Mouse (Mus musculus): ENCODE measurements around the gene Olfr318. TPM values are rescaled to one million over a fixed set of nuclear protein-coding genes. Genes with fewer than 3 reads are reported as not detected.
"Not testable (repeated sequence)": the region's sequence is repeated elsewhere in the genome, so short reads cannot be mapped to it uniquely, and the experiment has no call there.

Olfr318 gene
- not detected in 2 replicates for total RNA-seq (2021)
- long read RNA-seq: 0 reads

DNA sequence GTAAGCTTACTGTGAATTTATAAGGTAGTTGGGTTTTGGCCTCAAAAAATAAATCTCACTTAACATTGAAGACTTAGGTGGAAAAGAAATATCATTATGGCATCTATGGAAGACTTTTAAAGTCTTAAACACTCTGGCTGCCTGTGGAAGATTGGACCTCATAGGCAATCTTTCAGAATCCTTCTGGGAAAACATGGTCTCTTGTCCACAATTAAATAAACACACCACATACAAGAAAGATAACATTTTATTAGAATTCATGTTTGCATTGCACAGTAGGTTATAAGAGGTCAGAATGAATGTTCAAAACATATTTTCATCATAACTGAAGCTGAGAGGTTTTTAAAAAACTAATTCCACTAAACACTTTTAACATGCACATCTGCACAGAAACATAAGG, at the start of gene Olfr318:
Olfr318 (minus strand) TSS at position 101 of the 400 bp plus-strand sequence.
- DNase-seq: no peak

DNA sequence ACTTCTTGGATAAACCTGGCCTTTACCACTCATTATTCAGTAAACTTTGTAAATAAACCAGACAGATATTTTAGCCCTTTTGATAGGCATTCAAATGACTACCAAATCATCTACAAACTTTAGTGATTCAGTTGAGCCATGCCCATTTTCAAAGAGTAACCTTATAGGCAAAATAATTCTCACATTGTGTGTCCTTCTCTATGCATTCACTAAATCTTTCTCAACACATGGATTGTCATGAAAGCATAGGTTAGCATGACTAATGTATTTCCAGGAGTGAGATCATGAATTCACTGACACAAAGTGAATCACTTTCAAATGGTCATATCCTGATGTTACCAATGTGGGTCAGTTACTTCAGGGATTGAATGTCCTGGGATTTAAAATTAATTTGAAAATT, 49.1 kb upstream of the Olfr318 start, which contains the start of gene Olfr315:
Olfr315 (plus strand) TSS at position 301 of the 400 bp plus-strand sequence.
- DNase-seq: no peak

DNA sequence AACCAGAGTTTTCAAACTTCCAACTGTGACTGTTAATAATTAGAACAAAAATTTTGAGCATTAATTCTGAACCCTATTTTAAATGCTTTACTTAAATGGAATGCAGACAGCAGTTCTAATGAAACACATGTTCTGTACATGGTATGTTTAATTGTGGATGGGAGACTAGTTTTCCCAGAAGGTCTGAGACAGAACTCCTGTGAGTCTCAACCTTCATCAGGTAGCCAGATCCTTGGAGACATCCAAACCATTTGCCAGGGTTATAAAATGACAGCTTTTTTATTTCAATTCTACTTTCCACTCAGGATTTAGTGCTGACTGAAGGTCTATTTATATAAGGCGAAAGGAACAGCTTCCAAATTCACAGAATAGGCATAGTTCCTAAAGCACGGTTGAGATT, 28.6 kb upstream of the Olfr318 start, which contains the start of gene Olfr316:
Olfr316 (plus strand) TSS at position 301 of the 400 bp plus-strand sequence.
- no peak for DNase-seq

DNA sequence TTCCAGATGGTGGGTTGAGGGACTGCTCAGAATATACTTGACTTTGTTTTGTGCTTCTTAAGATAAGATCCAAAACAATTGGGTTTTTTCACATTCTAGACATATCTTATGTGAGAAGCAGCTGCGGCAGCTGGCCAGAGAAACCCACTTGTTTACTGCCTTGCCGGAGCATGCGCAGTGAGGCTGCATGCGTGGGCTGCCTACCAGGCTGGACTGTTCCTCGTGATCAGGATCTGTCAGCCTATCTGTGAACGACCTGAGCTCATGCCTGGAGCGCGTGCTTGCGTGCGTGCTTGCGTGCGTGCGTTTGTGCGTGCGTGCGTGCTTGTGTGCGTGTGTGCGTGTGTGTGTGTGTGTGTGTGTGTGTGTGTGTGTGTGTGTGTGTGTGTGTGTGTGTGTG, 27.3 kb upstream of the Olfr318 start:
- DNase-seq: not testable (repeated sequence)

DNA sequence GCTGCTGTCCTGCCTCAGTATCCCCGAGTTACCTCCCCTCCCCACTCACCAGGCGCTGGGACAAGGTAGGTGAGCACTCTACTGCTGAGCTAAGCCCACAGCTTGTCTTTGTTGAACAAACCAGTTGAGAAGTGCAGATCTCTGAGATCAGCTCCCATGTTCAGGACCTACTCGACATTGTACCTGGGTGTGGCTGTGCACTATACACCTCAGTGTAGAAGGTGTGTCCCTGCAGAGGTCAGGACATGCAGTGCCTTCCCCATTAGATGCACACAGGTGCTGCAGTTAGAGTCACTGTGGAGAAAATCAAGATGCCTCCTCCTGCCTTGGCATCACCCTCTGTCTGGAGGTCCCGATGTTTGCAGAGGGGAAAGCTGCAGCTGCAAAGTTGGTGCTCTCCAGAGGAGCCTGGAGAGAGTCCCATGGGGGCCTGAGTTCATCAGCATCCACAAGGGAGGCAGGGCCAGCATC, 15.0 kb upstream of the Olfr318 start, which contains the start of gene Olfr317:
Olfr317 (minus strand) TSS at position 421 of the 471 bp plus-strand sequence.
- DNase-seq: no peak

DNA sequence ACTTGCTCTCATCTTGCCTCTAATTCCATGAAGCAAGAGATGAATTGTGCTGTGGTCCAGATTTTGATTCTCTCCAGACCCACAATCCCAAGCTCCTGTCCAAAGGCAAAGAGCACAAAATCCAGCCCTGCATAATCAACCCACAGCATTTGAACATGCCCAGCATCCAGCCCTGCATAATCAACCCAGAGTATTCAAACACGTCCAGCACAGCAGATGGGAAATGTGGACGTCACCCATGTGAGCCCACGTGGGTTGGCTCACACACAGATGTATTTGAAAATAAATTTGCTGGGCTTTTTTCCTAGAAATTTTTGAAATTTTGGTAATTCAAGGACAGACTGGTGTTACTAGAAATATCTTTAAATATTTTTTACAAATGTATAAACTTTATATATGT, 9.6 kb upstream of the Olfr318 start:
- no peak for DNase-seq

DNA sequence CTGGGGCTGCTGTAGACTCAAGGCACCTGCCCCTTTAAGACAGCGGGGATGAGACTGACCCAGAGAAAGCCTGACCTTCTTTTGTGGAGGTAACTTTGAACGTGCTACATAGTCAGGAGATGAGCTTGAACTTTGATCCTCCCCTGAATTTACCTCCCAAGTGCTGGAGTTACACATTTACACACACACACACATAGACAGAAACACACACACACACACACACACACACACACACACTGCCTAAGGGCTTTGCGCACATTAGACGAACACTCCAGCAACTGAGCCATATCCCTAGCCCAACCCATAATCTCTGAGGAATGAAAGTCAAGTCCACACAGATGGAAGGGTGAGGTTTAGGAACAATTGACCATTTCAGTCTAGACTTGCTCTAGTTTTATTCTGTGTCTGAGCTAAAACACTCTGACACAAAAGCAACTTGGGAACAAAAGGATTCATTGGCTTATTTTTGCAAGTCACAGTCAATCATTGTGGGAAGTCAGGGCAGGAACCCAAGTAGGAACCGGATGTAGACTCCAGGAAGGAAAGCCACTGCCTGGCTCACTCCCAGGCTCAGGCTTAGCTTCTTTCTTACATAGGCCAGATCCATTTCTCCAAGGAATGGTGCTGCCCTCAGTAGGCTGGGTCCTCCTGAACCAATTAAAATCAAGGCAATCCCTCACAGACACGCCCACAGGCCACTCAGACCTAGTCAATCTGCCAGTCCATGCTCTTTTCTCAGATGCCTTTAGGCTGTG, 4.3 kb upstream of the Olfr318 start:
- DNase-seq: not testable (repeated sequence)

DNA sequence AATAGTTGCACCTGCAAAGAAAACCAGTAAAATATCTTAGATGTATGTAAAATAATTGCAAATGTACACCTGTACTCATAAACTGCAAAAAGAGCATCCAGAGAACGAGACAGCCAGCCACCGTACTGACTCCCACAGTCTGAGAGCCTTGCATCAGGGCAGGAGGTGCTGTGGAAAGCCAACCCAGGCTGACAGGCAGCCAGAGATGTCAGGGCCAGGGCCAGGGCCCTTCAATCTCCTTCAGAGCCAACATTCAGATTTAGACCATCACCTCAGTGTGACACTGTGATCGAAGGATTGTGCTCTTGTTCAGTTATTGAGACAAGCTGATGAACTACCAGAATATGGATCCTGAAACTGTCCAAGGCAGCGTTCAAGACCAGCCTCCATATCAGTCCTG, 4.1 kb downstream of the Olfr318 start:
- no peak for DNase-seq

DNA sequence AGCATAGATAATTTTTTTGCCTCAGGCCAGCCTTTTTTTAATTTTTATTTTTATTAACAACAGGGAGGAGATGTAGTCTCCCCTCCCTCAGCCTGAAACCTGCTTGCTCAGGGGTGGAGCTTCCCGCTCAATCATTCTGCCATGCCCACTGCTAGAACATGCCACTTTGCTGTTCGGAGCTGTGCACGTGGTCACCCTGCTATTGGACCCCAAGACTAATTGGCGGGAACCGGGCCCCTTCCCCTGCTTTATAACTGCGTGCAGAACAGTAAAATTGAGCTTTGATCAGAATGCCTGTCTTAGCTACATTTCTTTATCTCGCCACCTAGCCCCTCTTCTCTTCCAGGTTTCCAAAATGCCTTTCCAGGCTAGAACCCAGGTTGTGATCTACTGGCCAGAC, 6.1 kb downstream of the Olfr318 start:
- not testable (repeated sequence) for DNase-seq

DNA sequence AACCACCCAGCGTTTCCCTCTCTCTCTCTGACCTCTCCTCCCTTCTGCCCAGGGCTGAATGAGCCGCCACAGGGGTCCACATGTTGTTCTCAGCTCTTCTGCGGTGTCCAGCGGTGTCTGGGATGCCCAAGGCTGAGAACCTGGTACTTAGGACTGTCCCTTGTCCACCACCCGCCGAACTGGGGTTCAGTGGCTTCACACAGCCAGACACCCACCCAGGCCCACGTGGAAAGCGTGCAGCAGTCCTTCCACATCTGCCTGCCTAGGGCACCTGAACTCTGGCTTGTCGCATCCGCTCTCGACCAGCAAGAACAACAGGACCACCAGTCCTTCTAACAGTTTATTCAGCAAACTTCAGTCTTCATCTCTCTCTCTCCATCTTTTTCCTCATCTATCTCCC, 14.7 kb downstream of the Olfr318 start:
- no peak for DNase-seq

DNA sequence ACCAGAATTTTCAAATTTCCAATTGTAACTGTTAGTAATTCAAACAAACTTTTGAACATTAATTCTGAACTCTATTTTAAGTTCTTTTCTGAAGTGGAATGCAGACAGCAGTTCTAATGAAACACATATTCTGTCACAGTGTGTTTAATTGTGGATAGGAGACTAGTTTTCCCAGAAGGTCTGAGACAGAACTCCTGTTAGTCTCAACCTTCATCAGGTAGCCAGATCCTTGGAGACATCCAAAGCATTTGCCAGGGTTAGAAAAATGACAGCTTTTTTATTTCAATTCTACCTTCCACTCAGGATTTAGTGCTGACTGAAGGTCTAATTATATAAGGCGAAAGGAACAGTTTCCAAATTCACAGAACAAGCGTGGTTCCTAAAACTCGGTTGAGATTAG, 25.0 kb downstream of the Olfr318 start, which contains the start of gene Olfr319:
Olfr319 (plus strand) TSS at position 301 of the 400 bp plus-strand sequence.
- no peak for DNase-seq

DNA sequence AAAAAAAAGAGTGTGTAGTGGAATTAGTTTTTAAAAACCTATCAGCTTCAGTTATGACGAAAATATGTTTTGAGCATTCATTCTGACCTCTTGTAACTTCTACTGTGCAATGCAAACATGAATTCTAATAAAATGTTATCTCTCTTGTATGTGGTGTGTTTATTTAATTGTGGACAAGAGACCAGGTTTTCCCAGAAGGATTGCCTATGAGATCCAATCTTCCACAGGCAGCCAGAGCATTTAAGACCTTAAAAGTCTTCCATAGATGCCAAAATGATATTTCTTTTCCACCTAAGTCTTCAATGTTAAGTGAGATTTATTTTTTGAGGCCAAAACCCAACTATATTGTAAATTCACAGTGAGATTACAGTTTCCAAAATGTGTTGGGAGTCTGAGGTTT, 43.0 kb downstream of the Olfr318 start, which contains the start of gene Olfr320:
Olfr320 (plus strand) TSS at position 301 of the 400 bp plus-strand sequence.
- DNase-seq: no peak

DNA sequence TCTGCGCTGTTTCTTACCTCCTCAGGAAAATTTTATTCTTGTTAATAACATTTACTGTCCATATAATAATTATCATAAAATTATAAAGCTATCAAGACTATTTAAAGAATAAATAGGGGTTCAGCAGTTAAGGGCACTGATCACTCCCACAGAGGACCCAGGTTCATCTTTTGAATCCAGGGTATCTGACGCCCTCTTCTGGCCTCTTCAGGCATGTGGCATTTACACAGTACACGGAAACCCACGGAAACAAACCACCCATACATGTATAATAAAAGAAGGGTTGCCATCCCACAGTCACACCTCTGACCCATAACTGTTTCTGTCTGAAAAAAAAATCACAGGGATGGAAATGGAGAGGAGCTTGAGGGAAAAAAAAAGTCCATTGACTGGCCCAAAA, 52.0 kb downstream of the Olfr318 start:
- no peak for DNase-seq

DNA sequence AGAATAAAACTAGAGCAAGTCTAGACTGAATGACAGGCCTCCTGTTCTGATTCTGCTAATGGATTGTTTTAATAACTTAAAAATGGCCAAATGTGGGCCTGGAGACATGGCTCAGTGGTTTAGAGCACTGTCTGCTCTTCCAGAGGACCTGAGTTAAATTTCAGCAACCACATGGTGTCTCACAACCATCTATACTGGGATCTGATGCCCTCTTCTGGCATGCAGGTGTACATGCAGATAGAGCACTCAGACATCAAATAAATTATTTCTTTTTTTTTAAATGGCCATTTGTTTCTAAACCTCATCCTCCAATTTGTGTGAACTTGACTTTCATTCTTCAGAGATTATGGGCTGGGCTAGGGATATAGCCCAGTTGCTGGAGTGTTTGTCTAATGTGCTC, 54.6 kb downstream of the Olfr318 start:
- no peak for DNase-seq

Other genes with a start within 250 kb of the Olfr318 start
- not detected in 2 replicates for gene Olfr332, start 231.5 kb downstream of the Olfr318 start, total RNA-seq (2021)
- not detected in 2 replicates for gene Olfr331, start 221.4 kb downstream of the Olfr318 start, total RNA-seq (2021)
- 1.5 TPM in 1 of 2 replicates, not detected in the other for gene Olfr330, start 189.2 kb downstream of the Olfr318 start, total RNA-seq (2021)
- 1.2 TPM in 1 of 2 replicates, not detected in the other for gene Olfr329-ps, start 177.6 kb downstream of the Olfr318 start, total RNA-seq (2021)
- 0.36 TPM in 1 of 2 replicates, not detected in the other for gene Olfr328, start 168.4 kb downstream of the Olfr318 start, total RNA-seq (2021)
- gene Olfr224, start 153.5 kb downstream of the Olfr318 start, total RNA-seq (2021): not detected in 2 replicates
- gene Olfr325, start 146.3 kb downstream of the Olfr318 start, total RNA-seq (2021): not detected in 2 replicates
- gene Olfr324, start 128.9 kb downstream of the Olfr318 start, total RNA-seq (2021): not detected in 2 replicates
- gene 2210407C18Rik, start 107.9 kb downstream of the Olfr318 start, total RNA-seq (2021): not detected in 2 replicates
- not detected in 2 replicates for gene Olfr323, start 93.5 kb downstream of the Olfr318 start, total RNA-seq (2021)
- not detected in 2 replicates for gene Trim58, start 83.5 kb downstream of the Olfr318 start, total RNA-seq (2021)
- gene Olfr322, start 65.2 kb downstream of the Olfr318 start, total RNA-seq (2021): not detected in 2 replicates
- gene Olfr320, start 42.9 kb downstream of the Olfr318 start, total RNA-seq (2021): not detected in 2 replicates
- gene Olfr319, start 24.9 kb downstream of the Olfr318 start, total RNA-seq (2021): not detected in 2 replicates
- not detected in 2 replicates for gene Olfr317, start 15.2 kb upstream of the Olfr318 start, total RNA-seq (2021)
- not detected in 2 replicates for gene Olfr316, start 28.7 kb upstream of the Olfr318 start, total RNA-seq (2021)
- gene Olfr315, start 49.2 kb upstream of the Olfr318 start, total RNA-seq (2021): not detected in 2 replicates
- gene Olfr314, start 58.9 kb upstream of the Olfr318 start, total RNA-seq (2021): not detected in 2 replicates
- 3.3 and 4.5 TPM in 2 replicates for gene Fam183b, start 77.9 kb upstream of the Olfr318 start, total RNA-seq (2021)
- gene Olfr313, start 91.0 kb upstream of the Olfr318 start, total RNA-seq (2021): not detected in 2 replicates
- not detected in 2 replicates for gene Olfr312, start 105.2 kb upstream of the Olfr318 start, total RNA-seq (2021)
- gene Olfr311, start 115.2 kb upstream of the Olfr318 start, total RNA-seq (2021): not detected in 2 replicates
- gene Gm12258, start 123.1 kb upstream of the Olfr318 start, total RNA-seq (2021): 8.4 and 9.3 TPM in 2 replicates
- 8.0 and 8.8 TPM in 2 replicates for gene 2810021J22Rik, start 143.2 kb upstream of the Olfr318 start, total RNA-seq (2021)
- 4.9 and 6.3 TPM in 2 replicates for gene Zfp39, start 180.2 kb upstream of the Olfr318 start, total RNA-seq (2021)
- gene Btnl10, start 193.9 kb upstream of the Olfr318 start, total RNA-seq (2021): not detected in 2 replicates
- 154 and 161 TPM in 2 replicates for gene Rnf187, start 214.9 kb upstream of the Olfr318 start, total RNA-seq (2021)
- gene Hist3h2ba, start 224.9 kb upstream of the Olfr318 start, total RNA-seq (2021): 8.5 and 9.6 TPM in 2 replicates
- 21.2 and 25.6 TPM in 2 replicates for gene Hist3h2a, start 230.7 kb upstream of the Olfr318 start, total RNA-seq (2021)
- gene Trim17, start 230.7 kb upstream of the Olfr318 start, total RNA-seq (2021): 0.21 TPM in 1 of 2 replicates, not detected in the other